Mouse (Mus musculus): ENCODE data around the gene Pla2g2c. TPM values are rescaled to one million over a fixed set of nuclear protein-coding genes. Genes with fewer than 3 reads are reported as not detected.

Gene Pla2g2c
- polyA plus RNA-seq, 1 experiment from 2014 or later, result 0.55 TPM

DNA sequence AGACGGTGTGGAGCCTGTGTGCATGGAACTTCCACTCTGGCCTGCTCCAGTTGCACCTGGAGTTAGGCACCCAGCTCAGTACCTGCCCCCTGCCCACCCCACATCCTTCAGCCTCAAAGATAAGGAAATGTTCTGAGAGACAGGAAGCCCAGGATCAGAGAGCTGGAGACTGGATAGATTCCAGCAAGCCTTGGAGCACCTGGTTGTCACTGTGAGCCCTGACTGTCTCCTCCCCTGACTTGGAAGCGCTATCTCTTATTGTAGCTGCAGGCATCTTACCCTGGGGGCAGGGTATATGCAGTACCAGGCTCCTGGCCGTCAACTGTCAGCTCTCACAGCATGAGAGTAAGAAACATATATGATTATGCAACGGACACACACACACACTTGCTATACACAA lies 30.8 kb downstream of the Pla2g2c start:
- no peaks in the 10 kb centered on the region for H3K9me3 ChIP-seq (ENCODE audit: control insufficient read depth, low read length)
- no peak overlapping the region for H3K4me3 ChIP-seq (replicated peaks; ENCODE audit: low read length)
- DNase-seq (ENCODE audit: low spot score), result no peak
- 50% methylated on average over 4 of the region's 4 CpGs for whole genome bisulfite sequencing
- no peaks in the 10 kb centered on the region for H3K36me3 ChIP-seq (replicated peaks; ENCODE audit: control insufficient read depth, insufficient read depth)
- no peaks in the 10 kb centered on the region for H3K27me3 ChIP-seq (ENCODE audit: control insufficient read depth, insufficient read depth, low read length)
- no peak overlapping the region for H3K9ac ChIP-seq
- no peak for ATAC-seq (ENCODE audit: low FRiP score)
- no peak overlapping the region for H3K4me2 ChIP-seq (replicated peaks)
- no peaks in the 10 kb centered on the region for H3K4me1 ChIP-seq (replicated peaks; ENCODE audit: control insufficient read depth, insufficient read depth, low read length)
- no peak overlapping the region for H3K27ac ChIP-seq

DNA sequence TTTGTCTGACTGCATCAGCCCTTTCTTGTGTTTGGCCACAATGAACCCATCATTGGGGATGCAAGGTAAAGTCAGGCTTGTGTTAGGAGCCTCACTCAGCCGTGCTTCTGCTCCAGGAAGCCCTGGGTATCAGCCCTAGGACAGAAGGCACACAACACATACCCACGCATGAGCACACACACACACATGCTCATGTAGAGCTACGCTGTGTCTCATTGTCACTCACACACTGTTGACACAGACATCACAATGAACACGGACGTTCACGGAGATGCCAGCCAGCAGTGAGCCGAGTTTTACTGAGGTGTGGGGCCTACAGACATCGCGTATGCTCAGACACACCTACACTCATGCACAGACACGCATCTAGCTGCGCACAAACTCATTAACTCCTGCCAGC lies 31.4 kb downstream of the Pla2g2c start:
- 73% methylated on average over 11 of the region's 11 CpGs for WGBS
- no peak overlapping the region for H3K4me3 ChIP-seq (replicated peaks; ENCODE audit: low read length)
- H3K9me3 ChIP-seq (ENCODE audit: control insufficient read depth, low read length), result no peaks in the 10 kb centered on the region
- H3K4me2 ChIP-seq (replicated peaks), result no peak overlapping the region
- H3K4me1 ChIP-seq (replicated peaks; ENCODE audit: control insufficient read depth, insufficient read depth, low read length), result no peaks in the 10 kb centered on the region
- H3K27me3 ChIP-seq (ENCODE audit: control insufficient read depth, insufficient read depth, low read length), result no peaks in the 10 kb centered on the region
- no peaks in the 10 kb centered on the region for H3K36me3 ChIP-seq (replicated peaks; ENCODE audit: control insufficient read depth, insufficient read depth)
- DNase-seq (ENCODE audit: low spot score) (no peak), ATAC-seq (ENCODE audit: low FRiP score) (no peak)
- no peak overlapping the region for H3K27ac ChIP-seq
- H3K9ac ChIP-seq, result no peak overlapping the region

DNA sequence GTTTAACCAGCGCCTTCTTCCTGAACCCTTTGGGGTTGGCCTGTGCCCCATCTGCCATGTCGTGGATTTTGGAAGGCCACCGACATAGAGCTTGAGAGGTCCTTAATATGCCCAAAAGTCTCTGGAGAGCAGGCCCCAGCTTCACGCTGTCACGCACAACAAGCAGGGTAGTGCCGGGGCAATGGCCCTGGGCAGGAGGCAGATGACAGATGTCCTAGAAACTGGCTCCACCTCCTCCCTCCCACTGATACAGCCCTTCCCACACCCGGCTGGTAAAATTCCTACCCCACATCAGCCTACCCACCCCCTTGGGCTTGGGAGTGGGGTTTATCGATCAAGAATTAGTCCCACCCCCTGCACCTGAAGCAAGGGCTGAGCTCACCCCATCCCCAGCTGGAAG lies 32.8 kb downstream of the Pla2g2c start, which contains the start of gene Pla2g2f:
TSS of gene Pla2g2f (minus strand) at position 211 of the 400 bp plus-strand sequence.
- no peaks in the 10 kb centered on the region for H3K4me1 ChIP-seq (replicated peaks; ENCODE audit: control insufficient read depth, insufficient read depth, low read length)
- no peak within 1 kb of the TSS for H3K4me3 ChIP-seq (replicated peaks; ENCODE audit: low read length)
- no peaks in the 10 kb centered on the region for H3K36me3 ChIP-seq (replicated peaks; ENCODE audit: control insufficient read depth, insufficient read depth)
- no peak for ATAC-seq (ENCODE audit: low FRiP score)
- H3K9me3 ChIP-seq (ENCODE audit: control insufficient read depth, low read length), result no peaks in the 10 kb centered on the region
- no peak within 1 kb of the TSS for H3K27ac ChIP-seq
- no peaks in the 10 kb centered on the region for H3K27me3 ChIP-seq (ENCODE audit: control insufficient read depth, insufficient read depth, low read length)
- WGBS, result 50% methylated on average over 8 of the region's 8 CpGs
- no peak for DNase-seq (ENCODE audit: low spot score)
- H3K4me2 ChIP-seq (replicated peaks), result no peak within 1 kb of the TSS
- H3K9ac ChIP-seq, result no peak within 1 kb of the TSS

DNA sequence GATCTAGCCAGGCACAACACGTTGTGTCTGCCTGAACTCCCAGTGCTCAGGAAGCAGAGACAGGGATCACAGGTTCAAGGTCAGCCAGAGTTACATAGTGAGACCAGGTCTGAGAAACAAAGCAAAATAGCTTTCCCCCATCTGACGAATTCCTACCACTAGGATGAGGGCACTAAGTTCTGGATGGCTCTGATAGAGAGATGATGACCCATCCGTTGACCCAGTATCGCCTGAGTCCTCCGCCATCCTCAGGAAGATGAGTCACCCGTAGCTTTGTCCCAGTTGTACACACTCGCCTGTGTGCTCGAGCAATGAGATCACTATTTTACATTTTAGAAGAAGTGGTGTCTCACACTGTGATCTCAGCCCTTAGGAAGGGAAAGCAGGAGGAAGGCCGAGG lies 37.7 kb downstream of the Pla2g2c start:
- Histone ChIP-seq H3K4me2 (replicated peaks) (no peak overlapping the region), H3K27me3 (ENCODE audit: control insufficient read depth, insufficient read depth, low read length) (no peaks in the 10 kb centered on the region), H3K4me3 (replicated peaks; ENCODE audit: low read length) (no peak overlapping the region), H3K27ac (no peak overlapping the region), H3K36me3 (replicated peaks; ENCODE audit: control insufficient read depth, insufficient read depth) (no peaks in the 10 kb centered on the region), H3K9ac (no peak overlapping the region), H3K9me3 (ENCODE audit: control insufficient read depth, low read length) (no peaks in the 10 kb centered on the region), H3K4me1 (replicated peaks; ENCODE audit: control insufficient read depth, insufficient read depth, low read length) (no peaks in the 10 kb centered on the region)
- WGBS, result 76% methylated on average over 9 of the region's 9 CpGs
- DNase-seq (ENCODE audit: low spot score) (no peak), ATAC-seq (ENCODE audit: low FRiP score) (no peak)

DNA sequence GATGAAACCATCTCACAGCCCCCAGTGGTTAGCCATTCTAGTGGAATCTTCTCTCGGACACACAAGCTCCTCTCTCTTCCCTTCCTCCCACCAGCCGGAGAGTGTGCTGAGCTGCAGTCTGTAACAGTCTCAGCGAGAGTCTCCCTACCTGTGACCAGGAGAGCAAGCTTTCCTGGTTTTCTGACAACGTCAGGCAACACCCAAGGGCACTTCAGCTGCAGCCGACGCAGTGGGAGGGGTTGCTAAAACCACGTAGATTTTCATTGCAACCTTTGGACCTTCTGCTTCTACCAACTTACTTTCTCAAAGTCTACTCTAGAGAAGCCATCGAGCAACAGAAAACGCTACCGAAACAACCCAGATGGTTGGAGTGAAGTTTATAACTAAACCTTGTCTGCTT lies 47.4 kb downstream of the Pla2g2c start:
- Histone ChIP-seq H3K4me1 (replicated peaks; ENCODE audit: control insufficient read depth, insufficient read depth, low read length) (no peaks in the 10 kb centered on the region), H3K27ac (no peak overlapping the region), H3K27me3 (ENCODE audit: control insufficient read depth, insufficient read depth, low read length) (no peaks in the 10 kb centered on the region), H3K9ac (no peak overlapping the region), H3K9me3 (ENCODE audit: control insufficient read depth, low read length) (no peaks in the 10 kb centered on the region), H3K4me3 (replicated peaks; ENCODE audit: low read length) (no peak overlapping the region), H3K36me3 (replicated peaks; ENCODE audit: control insufficient read depth, insufficient read depth) (no peaks in the 10 kb centered on the region), H3K4me2 (replicated peaks) (no peak overlapping the region)
- WGBS, result 89% methylated on average over 10 of the region's 10 CpGs
- ATAC-seq (ENCODE audit: low FRiP score), result no peak
- no peak for DNase-seq (ENCODE audit: low spot score)

DNA sequence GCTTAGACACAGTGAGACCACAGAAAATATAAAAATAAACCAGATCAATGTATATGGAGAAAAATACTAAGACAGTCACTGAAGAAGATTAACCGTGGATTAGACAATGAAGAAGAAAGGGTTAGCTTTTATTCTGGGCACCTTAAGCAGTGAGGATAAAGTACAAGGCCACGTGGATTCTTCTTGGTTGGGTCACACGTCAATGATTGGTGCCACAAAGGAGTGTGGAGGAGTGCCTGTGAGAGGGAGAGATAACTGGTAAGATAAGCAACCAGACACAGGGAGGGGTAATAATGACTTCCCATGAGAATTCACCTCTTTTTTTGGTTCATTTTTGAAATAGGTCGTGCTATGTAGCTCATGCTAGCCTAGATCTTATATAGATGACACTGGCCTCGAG lies 47.8 kb downstream of the Pla2g2c start:
- 0 out of 2 replicates have a peak, but pooled peaks cover under 1% of the 10 kb centered on the region for H3K4me1 ChIP-seq (replicated peaks; ENCODE audit: control insufficient read depth, insufficient read depth, low read length)
- H3K4me2 ChIP-seq (replicated peaks), result no peak overlapping the region
- H3K27me3 ChIP-seq (ENCODE audit: control insufficient read depth, insufficient read depth, low read length), result no peaks in the 10 kb centered on the region
- H3K4me3 ChIP-seq (replicated peaks; ENCODE audit: low read length), result no peak overlapping the region
- H3K9ac ChIP-seq, result no peak overlapping the region
- 86% methylated on average over 5 of the region's 5 CpGs for WGBS
- H3K9me3 ChIP-seq (ENCODE audit: control insufficient read depth, low read length), result no peaks in the 10 kb centered on the region
- no peak overlapping the region for H3K27ac ChIP-seq
- no peak for DNase-seq (ENCODE audit: low spot score)
- no peaks in the 10 kb centered on the region for H3K36me3 ChIP-seq (replicated peaks; ENCODE audit: control insufficient read depth, insufficient read depth)
- ATAC-seq (ENCODE audit: low FRiP score), result no peak

DNA sequence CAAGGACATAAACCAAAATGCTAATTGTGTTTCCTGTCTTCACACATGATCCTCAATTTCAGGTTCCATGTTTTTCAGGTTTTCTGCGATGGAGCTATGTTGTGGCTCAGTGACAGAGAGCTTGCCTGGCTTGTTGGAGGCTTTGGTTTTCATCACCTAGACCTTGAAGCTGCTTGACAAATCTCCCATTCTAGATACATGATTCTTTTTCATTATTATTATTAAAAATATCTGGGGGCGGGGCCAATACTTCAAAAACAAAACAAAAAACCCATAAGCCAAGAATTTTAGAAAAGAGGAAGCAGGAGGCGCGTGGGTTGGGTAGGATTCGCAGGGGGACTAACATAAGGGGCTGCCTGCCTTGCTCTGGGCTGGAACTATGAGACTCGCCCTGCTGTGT lies 50.8 kb downstream of the Pla2g2c start, which contains the start of gene Pla2g2d:
TSS of gene Pla2g2d (plus strand) at position 301 of the 400 bp plus-strand sequence.
- 87% methylated on average over 6 of the region's 6 CpGs for WGBS
- DNase-seq (ENCODE audit: low spot score) (no peak), ATAC-seq (ENCODE audit: low FRiP score) (no peak)
- Histone ChIP-seq H3K4me1 (replicated peaks; ENCODE audit: control insufficient read depth, insufficient read depth, low read length) (peaks cover 10% of the 10 kb centered on the region), H3K4me3 (replicated peaks; ENCODE audit: low read length) (no peak within 1 kb of the TSS), H3K27ac (no peak within 1 kb of the TSS), H3K9me3 (ENCODE audit: control insufficient read depth, low read length) (no peaks in the 10 kb centered on the region), H3K36me3 (replicated peaks; ENCODE audit: control insufficient read depth, insufficient read depth) (no peaks in the 10 kb centered on the region), H3K9ac (no peak within 1 kb of the TSS), H3K4me2 (replicated peaks) (no peak within 1 kb of the TSS), H3K27me3 (ENCODE audit: control insufficient read depth, insufficient read depth, low read length) (no peaks in the 10 kb centered on the region)

DNA sequence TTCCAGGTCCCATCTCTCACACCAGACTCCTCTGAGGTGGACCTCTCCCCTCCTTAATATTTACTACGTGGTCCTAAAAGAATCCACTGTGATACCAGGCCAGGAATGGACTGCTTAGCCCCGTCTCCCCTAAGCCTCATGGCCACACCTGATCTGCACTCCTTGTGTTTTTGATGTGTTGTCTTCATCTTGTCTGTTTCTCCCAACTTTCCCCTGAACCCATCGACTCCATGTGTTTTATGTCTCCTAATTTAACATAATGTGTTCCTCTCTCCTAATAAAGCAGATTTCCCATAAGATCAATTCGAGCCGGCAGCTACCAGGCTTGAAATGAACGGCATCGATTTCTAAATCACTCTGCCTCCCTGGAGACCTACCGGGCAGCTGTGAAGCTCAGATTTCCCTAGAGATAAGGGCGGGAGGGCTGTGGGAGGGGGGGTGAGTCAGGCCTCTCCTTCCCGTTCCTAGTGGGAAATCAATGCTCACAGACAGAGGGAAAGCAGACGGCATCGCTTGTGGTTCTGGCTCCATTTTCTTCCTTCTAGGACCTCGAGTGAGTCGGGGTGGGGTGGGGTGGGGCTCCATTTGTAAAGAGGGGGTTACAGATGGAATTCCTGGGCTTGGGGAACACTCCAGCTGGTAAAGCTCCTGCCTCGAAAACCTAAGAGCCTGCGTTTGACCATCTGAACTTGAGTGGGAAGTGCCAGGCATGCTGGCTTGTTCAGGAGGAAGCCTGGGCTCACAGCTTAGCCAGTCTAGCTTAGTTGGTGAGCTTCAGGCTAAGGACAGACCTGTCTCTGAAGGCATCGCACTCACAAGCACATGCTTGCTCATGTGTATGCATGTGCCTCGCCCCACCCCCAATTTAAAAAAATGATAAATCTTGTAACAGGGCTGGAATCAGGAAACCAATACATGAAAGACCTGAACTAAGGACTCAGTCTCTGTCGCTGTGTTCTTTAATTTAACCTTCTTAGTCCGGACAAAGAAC lies 53.1 kb downstream of the Pla2g2c start:
- 35% methylated on average over 20 of the region's 20 CpGs for WGBS
- H3K4me3 ChIP-seq (replicated peaks; ENCODE audit: low read length), result no peak overlapping the region
- 0 out of 2 replicates have a peak overlapping the region, but pooled peaks have one; percentile 24 for H3K9ac ChIP-seq
- H3K4me1 ChIP-seq (replicated peaks; ENCODE audit: control insufficient read depth, insufficient read depth, low read length), result peaks cover 10% of the 10 kb centered on the region
- H3K9me3 ChIP-seq (ENCODE audit: control insufficient read depth, low read length), result no peaks in the 10 kb centered on the region
- H3K4me2 ChIP-seq (replicated peaks), result no peak overlapping the region
- peak overlapping the region; percentile 83 for H3K27ac ChIP-seq
- ATAC-seq (ENCODE audit: low FRiP score) (no peak), DNase-seq (ENCODE audit: low spot score) (peak; percentile 62)
- H3K27me3 ChIP-seq (ENCODE audit: control insufficient read depth, insufficient read depth, low read length), result no peaks in the 10 kb centered on the region
- no peaks in the 10 kb centered on the region for H3K36me3 ChIP-seq (replicated peaks; ENCODE audit: control insufficient read depth, insufficient read depth)

DNA sequence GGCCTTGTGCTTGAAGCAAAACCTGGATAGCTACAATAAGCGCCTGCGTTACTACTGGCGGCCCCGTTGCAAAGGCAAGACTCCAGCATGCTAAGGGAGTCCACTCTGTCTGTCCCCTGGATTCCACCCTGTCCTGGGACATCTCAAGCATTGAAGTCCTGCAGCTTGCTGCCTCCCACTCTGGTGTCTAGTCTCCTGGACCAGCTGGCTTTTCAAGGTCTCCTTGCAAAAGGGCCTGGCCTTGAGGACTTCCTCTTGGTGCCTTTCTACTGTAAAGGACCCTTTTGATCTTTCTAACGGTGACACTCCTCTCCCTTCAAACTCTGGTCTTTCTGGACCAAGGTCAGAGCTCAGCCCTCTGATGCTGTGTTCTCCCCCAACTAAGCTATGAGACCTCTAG lies 55.7 kb downstream of the Pla2g2c start:
- Histone ChIP-seq H3K27me3 (ENCODE audit: control insufficient read depth, insufficient read depth, low read length) (no peaks in the 10 kb centered on the region), H3K36me3 (replicated peaks; ENCODE audit: control insufficient read depth, insufficient read depth) (no peaks in the 10 kb centered on the region), H3K4me3 (replicated peaks; ENCODE audit: low read length) (no peak overlapping the region), H3K4me1 (replicated peaks; ENCODE audit: control insufficient read depth, insufficient read depth, low read length) (peaks cover 10% of the 10 kb centered on the region), H3K4me2 (replicated peaks) (no peak overlapping the region), H3K9me3 (ENCODE audit: control insufficient read depth, low read length) (no peaks in the 10 kb centered on the region), H3K9ac (no peak overlapping the region), H3K27ac (no peak overlapping the region)
- DNase-seq (ENCODE audit: low spot score) (no peak), ATAC-seq (ENCODE audit: low FRiP score) (no peak)
- 92% methylated on average over 5 of the region's 5 CpGs for WGBS
